Mouse (Mus musculus) ES-E14 (cell line): ENCODE data around the gene Hrh1. TPM values are rescaled to one million over a fixed set of nuclear protein-coding genes. Genes with fewer than 3 reads are reported as not detected.
A peak's percentile ranks its signal among the peaks of the same experiment; 100 is the strongest.

Experiments
- DNase-seq: peaks from one replicate; pipeline ENCODE4 v3.0.0-alpha.2; 2013; ENCODE audit warnings: low read depth, low spot score
- H3K27ac ChIP-seq: 2 replicates; pipeline ENCODE4 v1.5.1; 2012; ENCODE audit warnings: low read depth, mild to moderate bottlenecking, low read length, moderate library complexity, mixed read lengths; ENCODE audit not compliant: poor library complexity, insufficient read depth, severe bottlenecking
- H3K36me3 ChIP-seq: 2 replicates; pipeline ENCODE4 v1.6.1; 2012; ENCODE audit warnings: mild to moderate bottlenecking, low read length, moderate library complexity, mixed read lengths; ENCODE audit not compliant: control insufficient read depth, poor library complexity, insufficient read depth, severe bottlenecking
- H3K4me1 ChIP-seq, 2 experiments: fragments of 150-350 bp in 1 of 2; sonication (generic) in 1 of 2; 2 replicates each; pipeline ENCODE4 v1.6.1; 2012; ENCODE audit warnings: low read length in 2 of 2, mild to moderate bottlenecking in 1 of 2, mixed read lengths in 1 of 2; ENCODE audit not compliant: control insufficient read depth in 2 of 2, insufficient read depth in 2 of 2, poor library complexity in 1 of 2
- H3K4me3 ChIP-seq, 2 experiments: fragments of 150-350 bp in 1 of 2; sonication (generic) in 1 of 2; 2 replicates each; pipeline ENCODE4 v1.5.1; 2012; ENCODE audit warnings: low read length in 2 of 2, low read depth in 1 of 2, mild to moderate bottlenecking in 1 of 2, mixed read lengths in 1 of 2; ENCODE audit not compliant: insufficient read depth in 1 of 2, poor library complexity in 1 of 2, severe bottlenecking in 1 of 2
- H3K9ac ChIP-seq: 2 replicates; pipeline ENCODE4 v1.6.1; 2012; ENCODE audit warnings: low read depth, mild to moderate bottlenecking, low read length, mixed read lengths; ENCODE audit not compliant: poor library complexity, insufficient read depth, severe bottlenecking
- H3K9me3 ChIP-seq: fragments of 150-350 bp; sonication (generic); 2 replicates; pipeline ENCODE4 v1.6.1; 2012; ENCODE audit warnings: low read depth, mild to moderate bottlenecking, low read length; ENCODE audit not compliant: control insufficient read depth, insufficient read depth
- CHD2 ChIP-seq: IDR thresholded peaks from 2 replicates; pipeline ENCODE4 v1.6.1; 2014; ENCODE audit warnings: mild to moderate bottlenecking, low read depth, low read length, inconsistent platforms
- HCFC1 ChIP-seq: IDR thresholded peaks from 2 replicates; pipeline ENCODE4 v1.6.1; 2012; ENCODE audit warnings: low read length, inconsistent platforms, borderline replicate concordance; ENCODE audit not compliant: insufficient read depth
- MAFK ChIP-seq: IDR thresholded peaks from 2 replicates; pipeline ENCODE4 v1.6.1; 2014; ENCODE audit warnings: mild to moderate bottlenecking, low read depth, low read length, inconsistent platforms; ENCODE audit not compliant: insufficient read depth
- ZC3H11A ChIP-seq: IDR thresholded peaks from 2 replicates; pipeline ENCODE4 v1.6.1; 2012; ENCODE audit warnings: low read depth, mild to moderate bottlenecking, inconsistent platforms, low read length, borderline replicate concordance
- ZNF384 ChIP-seq: IDR thresholded peaks from 2 replicates; pipeline ENCODE4 v1.6.1; 2012; ENCODE audit warnings: low read depth, low read length, inconsistent platforms
- in situ Hi-C, 2 experiments: fragments of 600-800 bp; cut with MboI; formaldehyde crosslinking; loops; one replicate each; pipeline ENCODE4 v1.15.1; 2025; ENCODE audit warnings: low sequenced_read_pairs in 2 of 2, inconsistent platforms in 1 of 2; ENCODE audit not compliant: unreplicated experiment in 2 of 2
- total RNA-seq: library from RNA; depleted of rRNA; stranded (reverse); fragments of 300-350 nt; gene quantifications from 2 replicates; pipeline ENCODE4 v1.2.3, GENCODE M21; 2012; rRNA removed

Hrh1 gene
- 0.94 and 1.2 TPM in 2 replicates for total RNA-seq

- H3K9me3 ChIP-seq: no peaks in the 10 kb centered on the region
- H3K36me3 ChIP-seq: no peaks in the 10 kb centered on the region
- in situ Hi-C loops: no loop called here
- peak within 1 kb of the TSS; percentile 62 to 91 for H3K4me3 ChIP-seq
- TF ChIP-seq HCFC1 (no peak), ZC3H11A (no peak), MAFK (no peak), CHD2 (no peak), ZNF384 (no peak)
- H3K9ac ChIP-seq: peak within 1 kb of the TSS; percentile 73
- peak; percentile 41 for DNase-seq
- no peak within 1 kb of the TSS for H3K27ac ChIP-seq
- peaks cover 0 to 4% of the 10 kb centered on the region in 2 experiments; a peak in 1 of 4 replicates for H3K4me1 ChIP-seq
Measured at GRCm38 (mm10) chr6:114397691-114398217, at the start of gene Hrh1. Hrh1 (plus strand) TSS chr6:114397936.

- no peaks in the 10 kb centered on the region for H3K4me1 ChIP-seq
- no peak overlapping the region for H3K9ac ChIP-seq
- H3K36me3 ChIP-seq: no peaks in the 10 kb centered on the region
- DNase-seq: no peak
- TF ChIP-seq HCFC1 (no peak), ZNF384 (no peak), CHD2 (no peak), MAFK (no peak), ZC3H11A (no peak)
- in situ Hi-C loops: no loop called here
- no peak overlapping the region for H3K27ac ChIP-seq
- H3K4me3 ChIP-seq: no peak overlapping the region
- H3K9me3 ChIP-seq: no peaks in the 10 kb centered on the region
Measured at GRCm38 (mm10) chr6:114354635-114355034, 43.1 kb upstream of the Hrh1 start.

- no peak overlapping the region for H3K27ac ChIP-seq
- TF ChIP-seq HCFC1: no peak
- TF ChIP-seq CHD2: no peak
- no peak for TF ChIP-seq MAFK
- TF ChIP-seq ZC3H11A: no peak
- TF ChIP-seq ZNF384: no peak
- H3K4me3 ChIP-seq: no peak overlapping the region
- in situ Hi-C loops: no loop called here
- no peak for DNase-seq
- H3K36me3 ChIP-seq: no peaks in the 10 kb centered on the region
- no peaks in the 10 kb centered on the region for H3K9me3 ChIP-seq
- H3K9ac ChIP-seq: no peak overlapping the region
- no peaks in the 10 kb centered on the region for H3K4me1 ChIP-seq
Measured at GRCm38 (mm10) chr6:114358171-114358570, 39.6 kb upstream of the Hrh1 start.

- Histone ChIP-seq H3K9ac (no peak overlapping the region), H3K4me1 (no peaks in the 10 kb centered on the region), H3K27ac (no peak overlapping the region), H3K9me3 (no peaks in the 10 kb centered on the region), H3K4me3 (no peak overlapping the region), H3K36me3 (no peaks in the 10 kb centered on the region)
- DNase-seq: no peak
- TF ChIP-seq CHD2 (no peak), MAFK (no peak), ZNF384 (no peak), HCFC1 (no peak), ZC3H11A (no peak)
- in situ Hi-C loops: no loop called here
Measured at GRCm38 (mm10) chr6:114362355-114362754, 35.4 kb upstream of the Hrh1 start.

- no peaks in the 10 kb centered on the region for H3K36me3 ChIP-seq
- H3K4me3 ChIP-seq: no peak overlapping the region
- no peak for DNase-seq
- TF ChIP-seq CHD2: no peak
- no peak for TF ChIP-seq MAFK
- no peak for TF ChIP-seq HCFC1
- no peak for TF ChIP-seq ZC3H11A
- no peak for TF ChIP-seq ZNF384
- H3K27ac ChIP-seq: no peak overlapping the region
- in situ Hi-C loops: no loop called here
- H3K4me1 ChIP-seq: no peaks in the 10 kb centered on the region
- H3K9me3 ChIP-seq: no peaks in the 10 kb centered on the region
- H3K9ac ChIP-seq: no peak overlapping the region
Measured at GRCm38 (mm10) chr6:114363740-114364139, 34.0 kb upstream of the Hrh1 start.
